Mouse (Mus musculus): Measurements from ENCODE around the gene Hyal1. TPM values are rescaled to one million over a fixed set of nuclear protein-coding genes. Genes with fewer than 3 reads are reported as not detected.
"Not testable (repeated sequence)": the region's sequence is repeated elsewhere in the genome, so short reads cannot be mapped to it uniquely, and the experiment has no call there.

Gene Hyal1
- polyA plus RNA-seq, 1 experiment from 2014 or later = 5.9 TPM

DNA sequence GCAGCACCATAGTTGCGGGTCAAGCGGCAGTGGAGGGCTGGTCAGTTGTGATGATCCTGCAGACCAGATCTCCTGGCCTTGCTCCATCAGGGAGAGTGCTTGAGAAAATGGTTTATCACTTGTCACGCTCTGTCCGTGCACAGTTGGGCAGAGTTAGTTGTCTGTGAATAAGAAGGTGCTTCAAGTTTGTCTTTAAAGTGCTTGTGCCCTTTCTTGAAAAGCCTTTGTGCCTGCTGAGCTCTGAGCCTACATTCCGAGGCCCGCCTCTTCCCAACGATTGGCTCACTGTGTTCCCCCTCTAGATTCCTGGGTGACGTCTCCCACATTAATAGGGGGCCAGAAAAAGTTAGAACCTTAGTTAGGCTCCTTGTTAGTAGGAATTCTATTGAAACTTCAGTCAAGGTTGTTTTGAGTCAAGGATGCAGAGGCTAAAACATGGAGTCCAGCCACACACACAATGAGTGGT is 24.8 kb upstream of the Hyal1 start:
- Histone ChIP-seq H3K4me3 (replicated peaks) (peak overlapping the region; percentile 56), H3K36me3 (no peaks in the 10 kb centered on the region), H3K9me3 (no peaks in the 10 kb centered on the region), H3K27ac (peak overlapping the region; percentile 63), H3K9ac (peak overlapping the region; percentile 71), H3K27me3 (replicated peaks) (no peaks in the 10 kb centered on the region), H3K4me2 (replicated peaks) (peak overlapping the region; percentile 97), H3K4me1 (replicated peaks) (peaks cover 43% of the 10 kb centered on the region)
- 17% methylated on average over 8 of the region's 8 CpGs for WGBS
- ATAC-seq = no peak

DNA sequence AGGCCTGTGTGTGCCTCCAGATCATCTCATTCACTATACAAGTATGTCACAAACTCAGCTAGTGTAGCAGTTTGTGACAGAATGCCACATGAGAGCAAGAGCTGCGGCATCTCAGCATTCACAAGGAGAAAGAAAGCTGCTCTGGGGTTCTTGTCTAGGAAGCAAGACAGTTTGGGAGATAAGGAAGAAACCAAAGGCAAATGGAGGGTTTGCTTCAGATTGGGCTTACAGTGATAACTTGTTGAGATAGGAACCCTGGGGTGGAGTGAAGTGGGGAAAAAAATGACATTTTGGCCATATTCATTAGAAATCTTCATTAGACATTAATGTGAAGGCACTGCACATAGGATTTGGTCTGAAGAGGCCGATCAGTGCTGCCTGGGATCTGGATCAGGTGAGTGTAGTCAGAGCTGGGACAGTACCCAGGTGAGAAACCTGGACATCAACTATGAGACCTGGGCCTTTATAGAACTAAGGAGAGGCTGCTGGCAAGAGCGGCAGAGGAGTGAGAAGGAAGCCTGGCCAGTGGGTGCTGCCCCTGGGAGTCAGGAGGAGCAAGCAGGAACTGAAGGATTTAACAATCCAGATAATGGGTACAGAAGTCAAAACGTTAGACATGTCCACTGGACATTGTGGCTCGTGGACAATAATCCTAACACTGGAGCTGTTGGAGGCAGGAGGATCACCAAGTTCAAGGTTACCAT is 23.9 kb upstream of the Hyal1 start:
- no peak overlapping the region for H3K9ac ChIP-seq
- peaks cover 38% of the 10 kb centered on the region for H3K4me1 ChIP-seq (replicated peaks)
- no peak overlapping the region for H3K27ac ChIP-seq

DNA sequence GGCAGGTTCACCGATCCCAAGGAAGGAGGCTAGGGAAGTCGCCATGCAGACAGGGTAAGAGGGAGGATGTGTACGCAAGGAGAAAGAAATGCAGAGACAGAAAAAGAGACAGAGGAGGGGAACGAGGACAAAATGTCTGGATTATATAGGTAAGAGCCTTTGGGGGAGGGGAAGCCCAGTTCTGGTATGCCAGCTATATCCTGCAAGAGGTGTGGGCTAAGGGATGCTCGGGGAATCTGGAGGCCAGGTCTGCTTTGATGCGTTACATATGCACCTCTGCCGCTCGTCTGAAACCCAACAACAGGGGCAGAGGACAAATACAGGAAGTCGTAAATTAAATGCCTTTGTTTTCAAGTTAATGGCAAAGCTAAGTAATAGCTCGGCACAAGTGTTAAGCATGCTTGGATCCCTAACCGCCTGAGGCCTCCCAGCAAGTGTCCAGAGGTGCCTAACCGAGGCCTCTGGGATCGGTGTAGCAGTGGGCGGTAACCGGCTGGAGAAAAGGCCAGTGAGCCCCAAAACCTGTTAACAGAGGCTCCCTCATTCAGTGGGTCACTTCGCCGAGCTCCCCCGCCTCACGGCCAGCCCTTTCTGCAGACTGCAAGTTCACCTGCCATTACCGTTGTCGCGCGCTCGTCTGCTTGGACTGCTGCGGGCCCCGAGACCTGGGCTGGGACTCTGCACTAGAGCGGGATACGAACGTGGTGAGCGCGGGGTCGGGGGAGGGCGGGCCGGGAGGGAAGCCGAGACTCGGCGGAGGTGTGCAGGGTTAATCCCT is 23.0 kb upstream of the Hyal1 start:
- peak overlapping the region; percentile 70 for H3K9ac ChIP-seq
- H3K4me2 ChIP-seq (replicated peaks) = peak overlapping the region; percentile 97
- ATAC-seq = peak; percentile 46
- H3K36me3 ChIP-seq = peaks cover 16% of the 10 kb centered on the region
- H3K9me3 ChIP-seq = no peaks in the 10 kb centered on the region
- no peaks in the 10 kb centered on the region for H3K27me3 ChIP-seq (replicated peaks)
- 4% methylated on average over 37 of the region's 37 CpGs for WGBS
- H3K4me1 ChIP-seq (replicated peaks) = peaks cover 38% of the 10 kb centered on the region
- H3K27ac ChIP-seq = peak overlapping the region; percentile 89
- peak overlapping the region; percentile 76 for H3K4me3 ChIP-seq (replicated peaks)

More for the DNA sequence above, 23.9 kb upstream of the Hyal1 start:
- no peak for ATAC-seq
- H3K9me3 ChIP-seq = no peaks in the 10 kb centered on the region
- H3K4me2 ChIP-seq (replicated peaks) = peak overlapping the region; percentile 97
- peaks cover 8% of the 10 kb centered on the region for H3K36me3 ChIP-seq
- 77% methylated on average over 5 of the region's 5 CpGs for WGBS
- H3K27me3 ChIP-seq (replicated peaks) = no peaks in the 10 kb centered on the region
- H3K4me3 ChIP-seq (replicated peaks) = no peak overlapping the region

DNA sequence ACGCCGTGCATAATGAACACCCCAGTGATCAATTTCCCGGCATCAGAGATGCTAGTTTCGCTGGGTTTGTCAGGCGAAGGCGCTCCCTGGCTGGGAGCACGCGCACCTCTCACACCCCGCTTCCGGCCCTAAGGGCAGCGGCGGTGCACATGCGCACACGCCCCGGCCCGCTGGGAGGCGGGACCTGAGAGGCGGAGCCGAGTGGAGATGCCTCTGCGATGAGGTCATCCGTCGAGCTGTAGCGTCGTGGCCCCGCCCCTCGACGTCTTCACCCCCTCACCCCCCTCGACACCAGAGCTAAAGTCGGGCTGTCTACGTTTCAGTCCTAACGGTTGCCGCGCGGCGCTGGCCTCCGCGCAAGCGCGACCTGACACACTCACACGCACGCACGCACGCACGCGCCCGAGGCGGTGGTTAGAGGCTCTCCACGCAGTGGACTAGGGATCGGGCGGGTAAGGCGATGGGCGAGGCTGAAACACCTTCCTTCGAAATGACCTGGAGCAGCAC is 22.4 kb upstream of the Hyal1 start:
- H3K27ac ChIP-seq = peak overlapping the region; percentile 96
- under 1% methylated on average over 53 of the region's 53 CpGs for WGBS
- H3K27me3 ChIP-seq (replicated peaks) = no peaks in the 10 kb centered on the region
- no peaks in the 10 kb centered on the region for H3K9me3 ChIP-seq
- H3K4me1 ChIP-seq (replicated peaks) = peaks cover 38% of the 10 kb centered on the region
- peak; percentile 91 for ATAC-seq
- H3K4me3 ChIP-seq (replicated peaks) = peak overlapping the region; percentile 76
- peak overlapping the region; percentile 82 for H3K9ac ChIP-seq
- peaks cover 21% of the 10 kb centered on the region for H3K36me3 ChIP-seq
- peak overlapping the region; percentile 97 for H3K4me2 ChIP-seq (replicated peaks)

DNA sequence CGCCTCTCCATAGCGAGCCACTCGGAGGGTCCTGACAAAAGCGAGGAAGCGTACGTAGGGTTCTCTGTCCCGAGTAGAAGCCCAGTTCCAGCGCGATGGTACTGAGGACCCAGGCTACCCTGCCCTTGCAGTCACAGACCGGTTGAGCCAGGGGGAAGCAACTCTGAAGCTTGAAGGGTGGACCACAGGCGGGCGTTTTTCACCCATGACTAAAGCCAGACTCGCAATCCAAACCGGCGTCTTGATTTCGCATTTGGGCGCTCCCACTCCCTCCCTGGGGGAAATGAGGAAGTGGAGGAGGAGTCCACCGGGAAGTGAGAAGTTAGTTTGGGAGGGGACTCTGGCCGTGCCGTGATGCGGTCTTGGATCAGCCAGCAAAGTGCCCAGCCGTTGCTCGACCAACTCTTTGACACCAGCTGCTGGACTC is 21.7 kb upstream of the Hyal1 start:
- H3K36me3 ChIP-seq = peaks cover 27% of the 10 kb centered on the region
- H3K4me3 ChIP-seq (replicated peaks) = peak overlapping the region; percentile 76
- peak overlapping the region; percentile 96 for H3K27ac ChIP-seq
- no peaks in the 10 kb centered on the region for H3K9me3 ChIP-seq
- H3K4me2 ChIP-seq (replicated peaks) = peak overlapping the region; percentile 97
- ATAC-seq = peak; percentile 39
- H3K4me1 ChIP-seq (replicated peaks) = peaks cover 38% of the 10 kb centered on the region
- no peaks in the 10 kb centered on the region for H3K27me3 ChIP-seq (replicated peaks)
- WGBS = under 1% methylated on average over 23 of the region's 23 CpGs
- H3K9ac ChIP-seq = peak overlapping the region; percentile 82

DNA sequence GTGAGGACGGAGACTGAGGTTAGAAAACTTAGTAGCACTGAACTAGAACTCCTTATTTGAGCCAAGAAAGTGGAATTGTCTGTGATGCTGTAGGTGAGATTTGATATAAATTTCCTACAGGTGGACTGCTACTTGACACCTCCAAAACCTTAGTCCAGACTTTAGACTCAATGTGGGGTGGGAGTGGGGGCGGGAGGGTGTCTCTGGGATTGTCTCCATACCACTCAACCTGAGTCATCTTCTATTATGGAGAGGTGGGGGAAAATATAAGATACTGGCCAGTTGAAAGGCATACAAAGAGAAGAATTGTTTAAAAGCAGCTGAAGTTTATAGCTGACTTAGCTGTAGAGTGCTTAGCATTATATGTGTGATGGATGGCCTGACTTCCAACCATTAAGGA is 21.0 kb upstream of the Hyal1 start:
- H3K9ac ChIP-seq = peak overlapping the region; percentile 82
- WGBS = 32% methylated on average over 2 of the region's 2 CpGs
- peak overlapping the region; percentile 76 for H3K4me3 ChIP-seq (replicated peaks)
- H3K36me3 ChIP-seq = peaks cover 29% of the 10 kb centered on the region
- no peak for ATAC-seq
- peak overlapping the region; percentile 97 for H3K4me2 ChIP-seq (replicated peaks)
- H3K4me1 ChIP-seq (replicated peaks) = peaks cover 34% of the 10 kb centered on the region
- H3K9me3 ChIP-seq = no peaks in the 10 kb centered on the region
- H3K27me3 ChIP-seq (replicated peaks) = no peaks in the 10 kb centered on the region
- H3K27ac ChIP-seq = peak overlapping the region; percentile 96

DNA sequence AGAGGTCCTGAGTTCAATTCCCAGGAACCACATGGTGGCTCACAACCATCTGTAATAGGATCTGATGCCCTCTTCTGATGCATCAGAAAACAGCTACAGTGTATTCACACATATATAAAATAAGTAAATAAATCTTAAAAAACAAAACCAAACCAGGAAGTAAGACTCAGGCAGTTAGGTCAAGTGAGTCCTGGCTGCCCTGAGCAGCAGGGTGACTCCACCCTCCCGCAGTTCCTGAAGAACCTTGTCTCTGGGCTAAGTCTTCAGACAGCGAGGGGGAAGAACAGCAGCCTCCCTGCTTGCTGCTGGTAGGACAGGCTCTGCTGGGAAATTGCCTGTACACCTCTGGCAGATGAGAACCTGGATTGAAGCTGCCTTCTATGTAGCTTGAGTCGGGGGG is 20.4 kb upstream of the Hyal1 start:
- no peaks in the 10 kb centered on the region for H3K9me3 ChIP-seq
- H3K36me3 ChIP-seq = peaks cover 34% of the 10 kb centered on the region
- peak overlapping the region; percentile 76 for H3K4me3 ChIP-seq (replicated peaks)
- H3K27me3 ChIP-seq (replicated peaks) = no peaks in the 10 kb centered on the region
- peak overlapping the region; percentile 82; the same call in 1 of the 2 replicates for H3K9ac ChIP-seq
- H3K4me2 ChIP-seq (replicated peaks) = peak overlapping the region; percentile 97
- peaks cover 29% of the 10 kb centered on the region for H3K4me1 ChIP-seq (replicated peaks)
- peak overlapping the region; percentile 96; the same call in 1 of the 2 replicates for H3K27ac ChIP-seq
- no peak for ATAC-seq
- WGBS = 56% methylated on average over 3 of the region's 3 CpGs

DNA sequence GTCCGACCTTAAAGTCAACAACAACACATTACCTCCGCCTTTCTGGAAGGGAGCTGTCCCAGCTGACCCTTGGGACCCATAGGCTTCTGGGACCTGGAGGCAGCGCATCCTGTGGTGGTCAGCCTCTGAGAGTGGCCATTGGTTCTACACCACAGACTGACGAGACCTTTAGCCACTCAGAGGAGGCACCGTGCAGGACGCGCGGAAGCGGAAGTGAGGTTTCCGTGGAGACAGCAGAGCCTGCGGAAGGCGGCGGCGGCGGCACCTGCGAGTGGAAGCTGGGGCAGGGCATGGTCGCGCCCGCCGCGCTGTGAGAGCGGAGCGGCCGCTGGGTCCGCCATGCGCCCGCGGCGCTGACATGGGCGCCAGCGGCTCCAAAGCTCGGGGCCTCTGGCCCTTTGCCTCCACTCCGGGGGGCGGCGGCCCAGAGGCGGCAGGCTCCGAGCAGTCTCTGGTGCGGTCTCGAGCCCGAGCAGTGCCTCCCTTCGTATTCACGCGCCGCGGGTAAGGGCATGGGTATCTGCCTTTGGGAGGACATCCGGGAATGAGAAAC is 13.6 kb upstream of the Hyal1 start, which contains the start of gene Tusc2:
Tusc2 (plus strand) TSS at position 227 of the 553 bp plus-strand sequence.
- WGBS = under 1% methylated on average over 46 of the region's 46 CpGs
- 0 out of 2 replicates have a peak within 1 kb of the TSS, but pooled peaks have one; percentile 25 for H3K27ac ChIP-seq
- peak within 1 kb of the TSS; percentile 87 for H3K9ac ChIP-seq
- H3K9me3 ChIP-seq = no peaks in the 10 kb centered on the region
- H3K27me3 ChIP-seq (replicated peaks) = no peaks in the 10 kb centered on the region
- peak within 1 kb of the TSS; percentile 95 for H3K4me3 ChIP-seq (replicated peaks)
- peaks cover 33% of the 10 kb centered on the region for H3K4me1 ChIP-seq (replicated peaks)
- peak; percentile 95 for ATAC-seq
- H3K36me3 ChIP-seq = peaks cover 30% of the 10 kb centered on the region
- peak within 1 kb of the TSS; percentile 81 for H3K4me2 ChIP-seq (replicated peaks)

DNA sequence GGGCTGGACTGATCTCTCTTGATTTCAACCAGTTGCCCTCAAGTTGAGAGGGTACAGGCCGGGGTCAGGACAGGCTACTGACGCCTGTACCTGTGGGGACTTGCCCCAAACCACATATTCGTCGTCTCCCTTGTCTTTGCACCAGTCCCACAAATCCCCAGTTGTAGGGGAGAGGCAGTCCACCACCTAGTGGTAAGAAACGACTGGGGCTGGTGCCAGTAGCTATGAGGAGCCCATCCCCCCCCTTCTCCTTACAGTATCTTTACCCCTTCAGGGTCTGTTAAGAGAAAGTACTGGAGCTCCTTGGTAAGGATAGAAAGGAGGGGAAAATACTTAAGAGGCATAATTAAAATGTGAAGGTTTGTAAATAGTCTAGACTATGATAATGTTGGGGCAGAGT is 11.2 kb upstream of the Hyal1 start:
- not testable (repeated sequence) for H3K9ac ChIP-seq
- 0 out of 2 replicates have a peak overlapping the region, but pooled peaks have one; percentile 1 for H3K4me2 ChIP-seq (replicated peaks)

DNA sequence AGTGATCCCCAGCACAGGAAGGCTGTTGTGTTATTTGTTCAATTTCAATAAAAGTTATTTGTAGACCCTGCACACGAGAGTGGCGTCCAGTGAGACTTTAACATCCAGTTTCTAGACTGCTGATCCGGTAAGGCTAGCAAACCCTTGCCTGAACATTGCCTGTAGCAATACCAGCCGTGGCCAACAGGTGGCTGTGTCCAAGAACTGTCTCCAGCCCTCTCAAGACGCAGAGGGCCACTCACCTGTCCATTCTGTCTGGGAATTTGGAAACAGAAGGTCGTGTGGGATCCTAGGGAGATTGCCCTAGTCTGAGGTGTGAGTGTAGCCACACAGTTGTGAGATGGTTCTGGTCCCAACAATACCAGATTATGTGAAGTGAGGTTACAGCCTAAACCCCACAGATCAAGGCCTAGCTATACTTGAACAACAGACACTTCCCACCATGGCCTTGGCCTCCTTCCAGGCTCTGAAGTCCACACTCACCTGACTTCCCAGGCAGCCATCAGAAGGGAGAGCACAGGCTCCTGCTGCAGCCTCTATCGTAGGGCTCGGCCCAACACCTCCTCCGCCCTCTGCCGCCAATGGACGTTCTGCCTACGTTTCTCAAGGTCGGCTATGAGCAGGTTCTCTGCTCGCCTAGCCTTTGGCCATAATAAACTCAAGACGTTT is 10.6 kb upstream of the Hyal1 start:
- H3K4me2 ChIP-seq (replicated peaks) = no peak overlapping the region; the same call in 1 of the 2 replicates

More for the DNA sequence above, 11.2 kb upstream of the Hyal1 start:
- H3K27ac ChIP-seq; H3K27me3 ChIP-seq (replicated peaks); H3K9me3 ChIP-seq; H3K4me3 ChIP-seq (replicated peaks); ATAC-seq: not testable (repeated sequence)
- Histone ChIP-seq H3K36me3 (peaks cover 17% of the 10 kb centered on the region), H3K4me1 (replicated peaks) (peaks cover 41% of the 10 kb centered on the region)
- 50% methylated on average over 5 of the region's 5 CpGs for WGBS

DNA sequence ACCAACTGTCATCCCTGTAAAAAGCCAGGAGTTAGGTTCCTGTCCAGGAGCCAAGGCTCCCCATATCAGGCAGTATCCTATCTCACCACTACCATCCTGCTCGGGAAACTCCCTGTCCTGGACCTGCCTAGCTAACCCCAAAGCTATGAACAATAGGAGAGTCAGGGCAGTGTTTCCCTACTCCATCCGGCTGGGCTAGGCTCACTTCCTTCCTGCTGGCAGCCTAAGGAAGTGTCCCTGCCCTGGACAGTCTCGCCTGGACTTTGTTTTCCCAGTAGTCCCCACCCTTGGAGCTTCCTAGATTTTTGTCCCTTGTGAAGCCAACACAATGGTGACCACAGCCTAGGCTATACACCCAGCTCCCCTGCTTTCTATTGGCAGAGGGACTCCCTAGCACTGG is 9.9 kb upstream of the Hyal1 start:
- WGBS = 54% methylated on average over 3 of the region's 3 CpGs
- peaks cover 53% of the 10 kb centered on the region for H3K4me1 ChIP-seq (replicated peaks)
- ATAC-seq = no peak

More for the DNA sequence above, 10.6 kb upstream of the Hyal1 start:
- WGBS = 51% methylated on average over 15 of the region's 15 CpGs
- peaks cover 46% of the 10 kb centered on the region for H3K4me1 ChIP-seq (replicated peaks)
- no peak for ATAC-seq
- H3K27me3 ChIP-seq (replicated peaks) = no peaks in the 10 kb centered on the region
- H3K4me3 ChIP-seq (replicated peaks) = no peak overlapping the region
- peak overlapping the region; percentile 83 for H3K27ac ChIP-seq
- no peak overlapping the region for H3K9ac ChIP-seq
- H3K36me3 ChIP-seq = peaks cover 14% of the 10 kb centered on the region
- H3K9me3 ChIP-seq = no peaks in the 10 kb centered on the region

More for the DNA sequence above, 9.9 kb upstream of the Hyal1 start:
- no peaks in the 10 kb centered on the region for H3K9me3 ChIP-seq
- H3K36me3 ChIP-seq = peaks cover 12% of the 10 kb centered on the region
- H3K9ac ChIP-seq = no peak overlapping the region
- H3K27ac ChIP-seq = peak overlapping the region; percentile 83
- 0 out of 2 replicates have a peak overlapping the region, but pooled peaks have one; percentile 18 for H3K4me2 ChIP-seq (replicated peaks)
- H3K4me3 ChIP-seq (replicated peaks) = no peak overlapping the region
- no peaks in the 10 kb centered on the region for H3K27me3 ChIP-seq (replicated peaks)
